Mouse (Mus musculus) hindbrain, embryonic 12.5 days (tissue): ENCODE measurements at regions not wholly inside any gene's neighbourhood (a gene's known extent, or its start where the extent isn't known, plus 50 kb on each side); places are given as distances from the start of the nearest gene placed in this dataset.

Experiments used
- ATAC-seq: fragments of 200-750 bp; cut with Nextera tagmentation; 2 replicates; pipeline ENCODE4 v1.8.0; 2017; ENCODE audit warnings: moderate TSS enrichment; ENCODE audit not compliant: low FRiP score
- H3K27ac ChIP-seq: fragments of 300-500 bp; sonication (generic); 2 replicates; pipeline ENCODE4 v1.5.1; 2016; ENCODE audit warnings: mild to moderate bottlenecking
- H3K27me3 ChIP-seq: fragments of 300-500 bp; sonication (generic); 2 replicates; pipeline ENCODE4 v1.6.1; 2016; ENCODE audit warnings: mild to moderate bottlenecking
- H3K36me3 ChIP-seq: fragments of 300-500 bp; sonication (generic); 2 replicates; pipeline ENCODE4 v1.6.1; 2016; ENCODE audit warnings: mild to moderate bottlenecking
- H3K4me1 ChIP-seq: fragments of 300-500 bp; sonication (generic); 2 replicates; pipeline ENCODE4 v1.6.1; 2016
- H3K4me2 ChIP-seq: fragments of 300-500 bp; sonication (generic); replicated peaks from 2 replicates; pipeline ENCODE4 v1.6.1; 2016; ENCODE audit warnings: mild to moderate bottlenecking
- H3K4me3 ChIP-seq: fragments of 300-500 bp; sonication (generic); 2 replicates; pipeline ENCODE4 v1.5.1; 2016; ENCODE audit warnings: mild to moderate bottlenecking
- H3K9ac ChIP-seq: fragments of 300-500 bp; sonication (generic); 2 replicates; pipeline ENCODE4 v1.6.1; 2016; ENCODE audit warnings: mild to moderate bottlenecking, moderate library complexity
- H3K9me3 ChIP-seq: fragments of 300-500 bp; sonication (generic); replicated peaks from 2 replicates; pipeline ENCODE4 v1.6.1; 2016; ENCODE audit warnings: mild to moderate bottlenecking

GRCm38 (mm10) chrX:17712475-17712874, 140.3 kb upstream of the Fundc1 start:
- Histone ChIP-seq H3K4me1 (no peaks in the 10 kb centered on the region), H3K4me2 (no peak overlapping the region), H3K9ac (no peak overlapping the region), H3K36me3 (no peaks in the 10 kb centered on the region), H3K9me3 (no peaks in the 10 kb centered on the region), H3K4me3 (no peak overlapping the region), H3K27ac (no peak overlapping the region), H3K27me3 (no peaks in the 10 kb centered on the region)
- ATAC-seq: no peak
